ENCODE assay signal across 23 mouse cellular contexts in genomic region chr5:124244885-124245284, GRCm38 (mm10). TPM values are rescaled to one million over a fixed set of nuclear protein-coding genes. Genes with fewer than 3 reads are reported as not detected.
DNase-seq lines count a peak whose midpoint lies in the region; ATAC-seq and TF ChIP-seq lines count a peak whose summit lies in the region.
"Had no signal": no experiment of that assay in that cellular context is flagged by ENCODE, and none has a peak within 500 bp of the region (broad histone marks: within the 10 kb centered on the region; RNA-seq: fewer than 3 reads in every experiment).

No protein-coding gene starts in this region.

- intact Hi-C loops in gastrocnemius, adult 2 months (cut with DNase I), result loop anchor here (5.0 kb wide), 1 partner anchor 38 kb away; no protein-coding TSS in a partner anchor
- intact Hi-C loops in heart, adult 2 months (cut with DNase I), result loop anchor here (5.0 kb wide), 1 partner anchor 38 kb away; no protein-coding TSS in a partner anchor

- TF ChIP-seq CTCF in gastrocnemius, adult 2 months (IDR thresholded peaks at IDR 0.05), result no peak
- no peak for TF ChIP-seq CTCF in heart, adult 2 months (IDR thresholded peaks at IDR 0.05)

- no peak overlapping the region for H3K4me3 ChIP-seq in gastrocnemius, adult 2 months
- H3K4me3 ChIP-seq in heart, adult 2 months, result no peak overlapping the region
- H3K4me3 ChIP-seq in heart, embryonic 12.5 days, result no peak overlapping the region
- H3K4me3 ChIP-seq in midbrain, embryonic 13.5 days (replicated peaks), result no peak overlapping the region
- H3K4me3 ChIP-seq: embryonic facial prominence, embryonic 10.5 days; embryonic facial prominence, embryonic 12.5 days; forebrain, embryonic 13.5 days; forebrain, embryonic 15.5 days had no signal

- H3K36me3 ChIP-seq in heart, adult 2 months (ENCODE audit: control insufficient read depth, insufficient read depth, low read length), result peaks cover 3% of the 10 kb centered on the region
- H3K36me3 ChIP-seq in heart, embryonic 12.5 days, result peaks cover 18% of the 10 kb centered on the region
- no peaks in the 10 kb centered on the region; the same call in 1 of the 2 replicates for H3K36me3 ChIP-seq in midbrain, embryonic 13.5 days

- H3K27me3 ChIP-seq in heart, adult 2 months (ENCODE audit: control insufficient read depth, insufficient read depth, low read length), result no peaks in the 10 kb centered on the region
- H3K27me3 ChIP-seq in heart, embryonic 12.5 days (replicated peaks), result no peaks in the 10 kb centered on the region
- H3K27me3 ChIP-seq in midbrain, embryonic 13.5 days, result no peaks in the 10 kb centered on the region
- H3K27me3 ChIP-seq: CH12.LX; forebrain, embryonic 15.5 days; Patski had no signal

- H3K4me1 ChIP-seq in heart, adult 2 months (ENCODE audit: control insufficient read depth, insufficient read depth, low read length), result peaks cover 27% of the 10 kb centered on the region
- H3K4me1 ChIP-seq in heart, embryonic 12.5 days (replicated peaks), result peaks cover 67% of the 10 kb centered on the region
- H3K4me1 ChIP-seq in midbrain, embryonic 13.5 days (replicated peaks), result peaks cover 45% of the 10 kb centered on the region

- H3K27ac ChIP-seq in gastrocnemius, adult 2 months, result peak overlapping the region; percentile 74
- H3K27ac ChIP-seq in heart, adult 2 months, result peak overlapping the region; percentile 45
- no peak overlapping the region for H3K27ac ChIP-seq in heart, embryonic 12.5 days (ENCODE audit: poor library complexity, severe bottlenecking)
- H3K27ac ChIP-seq in midbrain, embryonic 13.5 days, result no peak overlapping the region
- H3K27ac ChIP-seq: embryonic facial prominence, embryonic 10.5 days; embryonic facial prominence, embryonic 12.5 days; forebrain, embryonic 13.5 days; forebrain, embryonic 15.5 days had no signal

- no peak for TF ChIP-seq EP300 in heart, adult 2 months (IDR thresholded peaks at IDR 0.05; ENCODE audit: insufficient read depth, low read depth, low read length)

- H3K79me2 ChIP-seq in heart, adult 2 months (replicated peaks; ENCODE audit: control insufficient read depth, insufficient read depth, low read length), result peaks cover 1% of the 10 kb centered on the region; the same call in 1 of the 2 replicates

- no peak for ATAC-seq in heart, embryonic 12.5 days (ENCODE audit: insufficient number of reproducible peaks, low FRiP score)
- ATAC-seq in midbrain, embryonic 13.5 days, result no peak
- ATAC-seq: CD4-positive, CD25-positive, alpha-beta regulatory T cell, adult 4 months; forebrain, embryonic 13.5 days; forebrain, embryonic 15.5 days; forebrain, postnatal 0 days; Patski had no signal

- H3K9me3 ChIP-seq in heart, embryonic 12.5 days (replicated peaks), result no peaks in the 10 kb centered on the region
- H3K9me3 ChIP-seq in midbrain, embryonic 13.5 days, result no peaks in the 10 kb centered on the region
- H3K9me3 ChIP-seq: embryonic facial prominence, embryonic 10.5 days; embryonic facial prominence, embryonic 12.5 days; forebrain, embryonic 13.5 days; forebrain, embryonic 15.5 days; G1E had no signal

- no peak overlapping the region for H3K4me2 ChIP-seq in heart, embryonic 12.5 days
- H3K4me2 ChIP-seq in midbrain, embryonic 13.5 days (replicated peaks), result no peak overlapping the region
- H3K4me2 ChIP-seq: embryonic facial prominence, embryonic 12.5 days; forebrain, embryonic 13.5 days; forebrain, embryonic 15.5 days had no signal

- TF ChIP-seq POLR2A in heart, adult 2 months (IDR thresholded peaks at IDR 0.05; ENCODE audit: insufficient read depth, low read depth, low read length), result no peak

- peak; percentile 47 for DNase-seq in adrenal gland, adult 2 months
- DNase-seq in adrenal gland, adult 18-20 months (ENCODE audit: low spot score in 2 of 2), result no peak
- DNase-seq in gastrocnemius, adult 2 months, result peak; percentile 24
- DNase-seq in gastrocnemius, adult 18-20 months (ENCODE audit: low spot score), result no peak
- DNase-seq in heart, adult 2 months, result no peak
- peak; percentile 13 for DNase-seq in ZHBTc4 (ENCODE audit: low read depth, low spot score)
- DNase-seq: adrenal gland, postnatal 10 days; B cell, adult 2 months; cerebellum, adult 11-12 months; cerebellum, adult 9-10 months; cerebellum, postnatal 10 days; cerebellum, postnatal 25 days; forebrain, postnatal 0 days had no signal

- 70% methylated on average over 7 of the region's 7 CpGs for WGBS in heart, adult 2 months
- whole genome bisulfite sequencing in heart, embryonic 12.5 days, result 82% methylated on average over 7 of the region's 7 CpGs
- 96% methylated on average over 7 of the region's 7 CpGs for WGBS in midbrain, embryonic 13.5 days

- H3K9ac ChIP-seq in heart, adult 2 months (ENCODE audit: low read depth, low read length), result no peak overlapping the region
- no peak overlapping the region for H3K9ac ChIP-seq in heart, embryonic 12.5 days
- no peak overlapping the region for H3K9ac ChIP-seq in midbrain, embryonic 13.5 days (replicated peaks)
- H3K9ac ChIP-seq: embryonic facial prominence, embryonic 12.5 days; forebrain, embryonic 13.5 days; forebrain, embryonic 15.5 days; forebrain, postnatal 0 days had no signal

RNA-seq across cellular contexts. Expression of gene Pitpnm2, which starts 4.7 kb away (rescaled TPM):
- 10 to 100 TPM; 41.6 to 65.2 TPM for total RNA-seq in adrenal gland, adult 2 months (2021)
- 158 and 207 TPM in 2 replicates for polyA plus RNA-seq in adrenal gland, adult 2 months (2012; rRNA removed)
- total RNA-seq in adrenal gland, adult 18-20 months (2021), result 10 to 100 TPM; 36.4 to 61.1 TPM
- 10 to 100 TPM; 18.1 to 28.4 TPM for total RNA-seq in gastrocnemius, adult 2 months (2021)
- total RNA-seq in gastrocnemius, adult 18-20 months (2021), result 10 to 100 TPM; 19.6 to 20.9 TPM
- total RNA-seq in heart, adult 2 months (2021), result 10 to 100 TPM; 40.1 TPM
- polyA plus RNA-seq in heart, adult 2 months (2012; rRNA removed), result 34.9 and 37.7 TPM in 2 replicates
- 7.5 and 7.8 TPM in 2 replicates for polyA plus RNA-seq in heart, embryonic 12.5 days (2016; fragmentation: Nextera tagmentation; extraction: Ambion mirVana)
- polyA plus RNA-seq in midbrain, embryonic 13.5 days (2015; fragmentation: Nextera tagmentation; extraction: Ambion mirVana), result 6.6 and 7.7 TPM in 2 replicates

Comparison
In these comparisons a context has a peak if more than half of its experiments do, and no peak if none do; other contexts are left out.
1. DNase-seq: peak in adrenal gland, adult 2 months (single experiment), gastrocnemius, adult 2 months (single experiment) and ZHBTc4 (single experiment); none in adrenal gland, adult 18-20 months (0 of 2), gastrocnemius, adult 18-20 months (single experiment) and heart, adult 2 months (0 of 2).
2. H3K27ac ChIP-seq: peak in gastrocnemius, adult 2 months (single experiment) and heart, adult 2 months (single experiment); none in heart, embryonic 12.5 days (single experiment) and midbrain, embryonic 13.5 days (single experiment).